Mouse (Mus musculus) activated CD4-positive, CD25-positive, alpha-beta regulatory T cell (primary cell): Measurements from ENCODE around the gene Serpina3i. TPM values are rescaled to one million over a fixed set of nuclear protein-coding genes. Genes with fewer than 3 reads are reported as not detected.

Source experiments
- polyA plus RNA-seq, 2 experiments: library from polyadenylated mRNA; unstranded; fragments of 100-300 nt; shearing (Covaris generic); gene quantifications; one replicate each; pipeline ENCODE4 v1.2.1; 2017

The Serpina3i gene
- polyA plus RNA-seq: under 1 TPM in 1 of 2 experiments, not detected in 1; 0.48 TPM

DNA sequence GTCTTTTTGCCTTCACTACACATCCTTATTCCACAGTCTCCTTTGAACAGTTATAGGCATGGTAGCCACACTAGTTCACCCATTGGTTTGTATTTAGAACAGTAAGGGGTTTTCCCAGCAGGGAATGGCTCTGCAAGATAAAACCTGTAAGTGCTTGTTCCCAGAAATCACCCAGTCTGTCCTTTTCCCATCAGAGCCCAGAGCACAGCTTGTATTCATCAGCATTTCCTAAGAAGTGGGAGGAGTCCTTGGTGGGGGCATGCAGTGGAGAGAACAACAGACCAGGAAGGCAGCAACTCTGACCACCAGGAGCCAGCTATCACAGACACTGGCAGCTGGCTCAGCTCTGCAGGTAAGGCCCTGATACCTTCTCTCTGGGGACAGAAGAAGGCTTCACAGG lies at the start of gene Serpina3i:
Serpina3i (plus strand) TSS at position 260 of the 400 bp plus-strand sequence.

DNA sequence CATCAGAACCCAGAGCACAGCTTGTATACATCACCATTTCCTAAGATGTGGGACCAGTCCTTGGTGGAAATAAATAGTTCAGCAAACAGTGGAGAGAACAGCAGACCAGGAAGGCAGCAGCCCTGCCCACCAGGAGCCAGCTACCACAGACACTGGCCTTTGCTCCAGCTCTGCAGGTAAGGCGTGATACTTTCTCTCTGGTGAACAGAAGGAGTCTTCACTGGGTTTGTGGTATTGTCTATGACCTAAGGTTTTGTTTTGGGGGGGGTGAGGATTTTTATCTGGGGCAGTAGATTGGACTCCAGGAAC lies 48.5 kb upstream of the Serpina3i start, which contains the start of gene Serpina3f:
Serpina3f (plus strand) TSS at position 100 of the 309 bp plus-strand sequence.

GRCm38 (mm10) chr12:104235915-104236314 lies 27.0 kb upstream of the Serpina3i start, which contains the start of gene Serpina3g:
TSS of gene Serpina3g (plus strand) at chr12:104236245.

DNA sequence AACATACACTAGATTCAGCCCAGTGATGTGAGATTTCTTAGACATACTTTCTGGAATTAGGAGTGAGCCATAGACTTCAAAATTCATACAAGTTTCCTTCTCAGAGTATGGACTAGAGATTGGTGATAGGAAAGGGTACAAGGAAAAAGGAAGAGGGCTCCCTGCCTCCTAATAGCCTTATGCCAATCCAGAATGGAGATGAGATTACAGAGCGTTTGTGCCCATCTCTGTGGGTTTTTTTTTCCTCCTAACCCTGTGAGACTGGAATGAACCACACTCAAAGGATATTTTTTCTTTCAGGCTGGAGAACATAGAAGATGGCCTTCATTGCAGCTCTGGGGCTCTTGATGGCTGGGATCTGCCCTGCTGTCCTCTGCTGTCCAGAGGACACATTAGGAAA lies 51.3 kb downstream of the Serpina3i start, which contains the start of gene Serpina3j:
Serpina3j (plus strand) TSS at position 301 of the 400 bp plus-strand sequence.

Other genes starting within 250 kb of the Serpina3i start
- 1 to 10 TPM in 1 of 2 experiments, under 1 TPM in 1; 0.23 to 1.1 TPM for gene Serpina9, start 249.4 kb upstream of the Serpina3i start, polyA plus RNA-seq
- not detected for gene Serpina12, start 218.7 kb upstream of the Serpina3i start, polyA plus RNA-seq
- gene Serpina5, start 162.0 kb upstream of the Serpina3i start, polyA plus RNA-seq: not detected
- gene Serpina3a, start 150.4 kb upstream of the Serpina3i start, polyA plus RNA-seq: under 1 TPM in 1 of 2 experiments, not detected in 1; 0.14 TPM
- under 1 TPM in 1 of 2 experiments, not detected in 1; 0.14 TPM for gene Serpina3b, start 135.1 kb upstream of the Serpina3i start, polyA plus RNA-seq
- gene Serpina3c, start 109.3 kb upstream of the Serpina3i start, polyA plus RNA-seq: not detected
- 10 to 100 TPM; 21.4 to 31.2 TPM for gene Serpina3f, start 48.6 kb upstream of the Serpina3i start, polyA plus RNA-seq
- gene Serpina3g, start 26.9 kb upstream of the Serpina3i start, polyA plus RNA-seq: 100 to 1,000 TPM; 208 to 543 TPM
- not detected for gene Serpina3j, start 51.4 kb downstream of the Serpina3i start, polyA plus RNA-seq
- gene Serpina3k, start 75.4 kb downstream of the Serpina3i start, polyA plus RNA-seq: not detected
- gene Serpina3m, start 75.4 kb downstream of the Serpina3i start, polyA plus RNA-seq: not detected
- gene Serpina3n, start 143.6 kb downstream of the Serpina3i start, polyA plus RNA-seq: under 1 TPM in 1 of 2 experiments, not detected in 1; 0.31 TPM
- not detected for gene Gsc, start 210.2 kb downstream of the Serpina3i start, polyA plus RNA-seq